Mouse (Mus musculus): ENCODE measurements around the gene Rxfp3. TPM values are rescaled to one million over a fixed set of nuclear protein-coding genes. Genes with fewer than 3 reads are reported as not detected.

Gene Rxfp3
- polyA plus RNA-seq, 1 experiment = 0.02 TPM

- no peak overlapping the region for H3K4me3 ChIP-seq (ENCODE audit: insufficient read depth, poor library complexity, severe bottlenecking)
- no peak for TF ChIP-seq CEBPB (IDR thresholded peaks at IDR 0.05; ENCODE audit: low read depth)
- no peak for TF ChIP-seq MYOD1 (IDR thresholded peaks at IDR 0.05; ENCODE audit: control insufficient read depth, insufficient read length, low read depth)
- TF ChIP-seq USF1 (IDR thresholded peaks at IDR 0.05; ENCODE audit: low read depth) = no peak
- TF ChIP-seq CTCF (IDR thresholded peaks at IDR 0.05; ENCODE audit: control insufficient read depth, insufficient read depth, insufficient read length) = no peak
- TF ChIP-seq MAX (IDR thresholded peaks at IDR 0.05) = no peak
- TF ChIP-seq MYOG (IDR thresholded peaks at IDR 0.05; ENCODE audit: control insufficient read depth, extremely low read depth, insufficient read length) = no peak
- no peak for TF ChIP-seq FOSL1 (IDR thresholded peaks at IDR 0.05; ENCODE audit: insufficient read depth, low read length, poor library complexity, severe bottlenecking)
- H3K36me3 ChIP-seq (ENCODE audit: control insufficient read depth, insufficient read depth) = peaks cover 3% of the 10 kb centered on the region
- H3ac ChIP-seq (ENCODE audit: control insufficient read depth, insufficient read length, low read depth) = no peak overlapping the region
- no peaks in the 10 kb centered on the region for H3K79me2 ChIP-seq (ENCODE audit: control insufficient read depth, insufficient read depth)
- H3K79me3 ChIP-seq (ENCODE audit: low read depth) = no peaks in the 10 kb centered on the region
- H3K27me3 ChIP-seq (ENCODE audit: control insufficient read depth, insufficient read depth, insufficient read length) = no peaks in the 10 kb centered on the region
These were observed 52.0 kb downstream of the Rxfp3 start for GRCm38 (mm10) chr15:10985756-10986155.

Other genes starting within 250 kb of the Rxfp3 start
- gene C1qtnf3, start 85.7 kb downstream of the Rxfp3 start, polyA plus RNA-seq (2012; fragmentation: generic; extraction: Trizol) = 4.4 TPM
- 19.7 TPM for gene Amacr, start 56.2 kb downstream of the Rxfp3 start, polyA plus RNA-seq (2012; fragmentation: generic; extraction: Trizol)
- not detected for gene Slc45a2, start 37.3 kb downstream of the Rxfp3 start, polyA plus RNA-seq (2012; fragmentation: generic; extraction: Trizol)
- 0.14 TPM for gene Adamts12, start 26.8 kb upstream of the Rxfp3 start, polyA plus RNA-seq (2012; fragmentation: generic; extraction: Trizol)